ENCODE assay signal across 8 mouse cellular contexts in genomic region chr6:36004701-36005100, GRCm38 (mm10).
A peak's percentile ranks its signal among the peaks of the same experiment; 100 is the strongest.
DNase-seq lines count a peak whose midpoint lies in the region; ATAC-seq and TF ChIP-seq lines count a peak whose summit lies in the region.

No protein-coding gene starts in this region.

- peak; percentile 69 for TF ChIP-seq CTCF in heart, postnatal 0 days (IDR thresholded peaks at IDR 0.05; ENCODE audit: low read depth)

- ATAC-seq in heart, postnatal 0 days (ENCODE audit: insufficient read depth, low read depth) = no peak

- 38% methylated on average over 1 of the region's 1 CpGs for WGBS in heart, postnatal 0 days

- no peak overlapping the region for H3K4me2 ChIP-seq in heart, postnatal 0 days (ENCODE audit: low read depth, low read length)

- H3K4me3 ChIP-seq in heart, postnatal 0 days (ENCODE audit: low read depth, low read length) = no peak overlapping the region

- TF ChIP-seq EP300 in heart, postnatal 0 days (IDR thresholded peaks at IDR 0.05; ENCODE audit: low read depth) = no peak

- no peak overlapping the region for H3K27ac ChIP-seq in heart, postnatal 0 days (ENCODE audit: low read depth)

- H3K36me3 ChIP-seq in heart, postnatal 0 days (replicated peaks; ENCODE audit: control insufficient read depth, insufficient read depth, low read length) = no peaks in the 10 kb centered on the region

- H3K4me1 ChIP-seq in heart, postnatal 0 days (ENCODE audit: control insufficient read depth, insufficient read depth) = no peaks in the 10 kb centered on the region

- peak; percentile 63 for DNase-seq in heart, postnatal 0 days (ENCODE audit: low spot score)
- no peak for DNase-seq in heart, adult 11 months
- peak; percentile 28 to 36 for DNase-seq in right cerebral cortex, postnatal 10 days (ENCODE audit: low spot score in 2 of 2)
- DNase-seq in right cerebral cortex, postnatal 36 days (ENCODE audit: low spot score in 2 of 2) = no peak
- peak; percentile 3 to 23 for DNase-seq in cerebellum, postnatal 36 days
- peak; percentile 13 to 20 for DNase-seq in layer of hippocampus, postnatal 14 days (ENCODE audit: low spot score in 2 of 2)
- DNase-seq in yolk sac, embryonic 10.5 days (ENCODE audit: low spot score) = peak; percentile 2
- DNase-seq in spleen, postnatal 14 days (ENCODE audit: low spot score in 2 of 2) = no peak

- no peaks in the 10 kb centered on the region for H3K27me3 ChIP-seq in heart, postnatal 0 days (ENCODE audit: control insufficient read depth, insufficient read depth, low read length)

- H3K9ac ChIP-seq in heart, postnatal 0 days (replicated peaks; ENCODE audit: low read depth, low read length) = no peak overlapping the region

- H3K9me3 ChIP-seq in heart, postnatal 0 days (replicated peaks; ENCODE audit: control insufficient read depth, low read length) = no peaks in the 10 kb centered on the region

Comparison
In these comparisons a context has a peak if more than half of its experiments do, and no peak if none do; other contexts are left out.
1. DNase-seq: peak in heart, postnatal 0 days (single experiment), right cerebral cortex, postnatal 10 days (2 of 2), cerebellum, postnatal 36 days (2 of 2), layer of hippocampus, postnatal 14 days (2 of 2) and yolk sac, embryonic 10.5 days (single experiment); none in heart, adult 11 months (single experiment), right cerebral cortex, postnatal 36 days (0 of 2) and spleen, postnatal 14 days (0 of 2).